Mouse (Mus musculus): Measurements from ENCODE around the gene Rbm20. TPM values are rescaled to one million over a fixed set of nuclear protein-coding genes. Genes with fewer than 3 reads are reported as not detected.

Gene Rbm20
- polyA plus RNA-seq, 1 experiment from 2014 or later = 1.2 TPM

DNA sequence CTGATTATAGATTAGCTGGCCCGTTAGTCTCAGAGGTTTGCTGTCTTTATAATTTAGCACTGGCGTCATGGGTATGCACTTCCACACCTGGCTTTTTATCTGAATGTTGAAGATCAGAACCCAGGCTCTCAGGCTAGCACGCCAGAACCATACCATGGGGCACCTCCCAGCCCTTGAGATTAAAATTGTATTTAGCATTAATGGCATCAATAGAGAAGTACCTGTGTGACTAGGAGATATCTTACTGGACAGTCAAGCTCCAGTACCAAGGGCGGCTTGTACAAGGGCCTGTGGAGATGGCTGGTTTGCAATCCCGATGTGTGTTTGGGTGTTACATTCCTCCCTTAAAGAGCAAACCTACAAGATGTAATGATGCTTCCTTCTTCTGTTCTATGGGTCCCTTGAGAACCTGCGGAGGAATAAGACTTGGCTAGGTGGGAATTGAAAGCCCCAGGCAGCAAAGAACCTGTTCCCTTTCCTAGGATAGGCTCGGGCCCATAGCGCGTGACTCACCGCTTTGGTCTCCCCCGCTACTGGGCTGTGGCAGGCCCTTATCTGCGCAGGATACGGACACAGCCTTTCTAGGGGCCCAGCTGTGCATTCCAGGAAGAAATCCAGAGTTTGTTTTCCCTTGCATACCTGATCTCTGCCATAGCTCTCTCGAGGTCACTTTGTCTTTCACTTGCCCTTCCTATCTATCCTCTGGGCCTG is 111.7 kb downstream of the Rbm20 start:
- Histone ChIP-seq H3K4me1 (ENCODE audit: control insufficient read depth, insufficient read depth, low read length) (no peaks in the 10 kb centered on the region), H3K4me2 (ENCODE audit: low read depth, low read length) (no peak overlapping the region), H3K9me3 (ENCODE audit: control insufficient read depth, low read length) (no peaks in the 10 kb centered on the region), H3K4me3 (ENCODE audit: low read depth, low read length) (no peak overlapping the region), H3K9ac (replicated peaks; ENCODE audit: low read depth, low read length) (no peak overlapping the region), H3K27ac (ENCODE audit: low read depth, low read length) (no peak overlapping the region), H3K27me3 (ENCODE audit: control insufficient read depth, insufficient read depth, low read length) (no peaks in the 10 kb centered on the region), H3K36me3 (ENCODE audit: control insufficient read depth, insufficient read depth, low read length) (no peaks in the 10 kb centered on the region)
- no peak for ATAC-seq (ENCODE audit: low read depth)
- 90% methylated on average over 14 of the region's 14 CpGs for WGBS

- Histone ChIP-seq H3K27me3 (ENCODE audit: control insufficient read depth, insufficient read depth, low read length) (no peaks in the 10 kb centered on the region), H3K9ac (replicated peaks; ENCODE audit: low read depth, low read length) (no peak overlapping the region), H3K36me3 (ENCODE audit: control insufficient read depth, insufficient read depth, low read length) (no peaks in the 10 kb centered on the region), H3K9me3 (ENCODE audit: control insufficient read depth, low read length) (no peaks in the 10 kb centered on the region), H3K4me2 (ENCODE audit: low read depth, low read length) (no peak overlapping the region), H3K4me3 (ENCODE audit: low read depth, low read length) (no peak overlapping the region), H3K4me1 (ENCODE audit: control insufficient read depth, insufficient read depth, low read length) (no peaks in the 10 kb centered on the region), H3K27ac (ENCODE audit: low read depth, low read length) (no peak overlapping the region)
- WGBS = 91% methylated on average over 7 of the region's 7 CpGs
- no peak for ATAC-seq (ENCODE audit: low read depth)
These were observed 112.5 kb downstream of the Rbm20 start for GRCm38 (mm10) chr19:53789571-53789970.

- H3K27ac ChIP-seq (ENCODE audit: low read depth, low read length) = no peak overlapping the region
- no peaks in the 10 kb centered on the region for H3K9me3 ChIP-seq (ENCODE audit: control insufficient read depth, low read length)
- no peaks in the 10 kb centered on the region for H3K4me1 ChIP-seq (ENCODE audit: control insufficient read depth, insufficient read depth, low read length)
- H3K9ac ChIP-seq (replicated peaks; ENCODE audit: low read depth, low read length) = no peak overlapping the region
- no peak overlapping the region for H3K4me2 ChIP-seq (ENCODE audit: low read depth, low read length)
- H3K4me3 ChIP-seq (ENCODE audit: low read depth, low read length) = no peak overlapping the region
- WGBS = 82% methylated on average over 20 of the region's 20 CpGs
- no peak for ATAC-seq (ENCODE audit: low read depth)
- H3K27me3 ChIP-seq (ENCODE audit: control insufficient read depth, insufficient read depth, low read length) = no peaks in the 10 kb centered on the region
- H3K36me3 ChIP-seq (ENCODE audit: control insufficient read depth, insufficient read depth, low read length) = no peaks in the 10 kb centered on the region
These were observed 114.9 kb downstream of the Rbm20 start for GRCm38 (mm10) chr19:53791751-53792720.

GRCm38 (mm10) chr19:53792976-53793897 is 116.1 kb downstream of the Rbm20 start:
- H3K9ac ChIP-seq (replicated peaks; ENCODE audit: low read depth, low read length) = no peak overlapping the region
- no peaks in the 10 kb centered on the region for H3K27me3 ChIP-seq (ENCODE audit: control insufficient read depth, insufficient read depth, low read length)
- no peaks in the 10 kb centered on the region for H3K9me3 ChIP-seq (ENCODE audit: control insufficient read depth, low read length)
- H3K4me1 ChIP-seq (ENCODE audit: control insufficient read depth, insufficient read depth, low read length) = no peaks in the 10 kb centered on the region
- no peak for ATAC-seq (ENCODE audit: low read depth)
- no peak overlapping the region for H3K27ac ChIP-seq (ENCODE audit: low read depth, low read length)
- H3K4me2 ChIP-seq (ENCODE audit: low read depth, low read length) = no peak overlapping the region
- no peaks in the 10 kb centered on the region for H3K36me3 ChIP-seq (ENCODE audit: control insufficient read depth, insufficient read depth, low read length)
- no peak overlapping the region for H3K4me3 ChIP-seq (ENCODE audit: low read depth, low read length)
- 90% methylated on average over 37 of the region's 37 CpGs for WGBS

GRCm38 (mm10) chr19:53793994-53794890 is 117.1 kb downstream of the Rbm20 start:
- Histone ChIP-seq H3K27me3 (ENCODE audit: control insufficient read depth, insufficient read depth, low read length) (no peaks in the 10 kb centered on the region), H3K9ac (replicated peaks; ENCODE audit: low read depth, low read length) (no peak overlapping the region), H3K27ac (ENCODE audit: low read depth, low read length) (no peak overlapping the region), H3K36me3 (ENCODE audit: control insufficient read depth, insufficient read depth, low read length) (no peaks in the 10 kb centered on the region), H3K4me2 (ENCODE audit: low read depth, low read length) (no peak overlapping the region), H3K9me3 (ENCODE audit: control insufficient read depth, low read length) (no peaks in the 10 kb centered on the region), H3K4me3 (ENCODE audit: low read depth, low read length) (no peak overlapping the region), H3K4me1 (ENCODE audit: control insufficient read depth, insufficient read depth, low read length) (no peaks in the 10 kb centered on the region)
- 85% methylated on average over 23 of the region's 23 CpGs for WGBS
- ATAC-seq (ENCODE audit: low read depth) = no peak

DNA sequence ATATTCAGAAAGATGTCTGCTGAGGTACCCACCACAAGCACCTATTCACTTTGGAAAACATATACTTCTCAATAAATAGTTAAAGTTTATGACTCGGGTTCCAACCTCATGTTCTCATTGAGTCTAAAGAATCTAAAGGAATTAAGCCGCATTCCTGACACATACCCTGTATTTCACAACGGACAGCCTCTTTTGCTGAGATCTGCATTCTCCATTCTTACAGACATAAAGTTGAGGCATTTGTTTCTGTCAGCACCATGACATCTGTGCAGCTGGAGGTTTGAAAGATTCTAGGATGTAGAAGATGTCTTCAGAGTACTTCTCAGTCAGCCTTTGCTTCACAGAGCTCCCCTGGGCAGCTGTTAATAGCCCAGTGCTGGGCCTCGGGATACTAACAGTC is 117.9 kb downstream of the Rbm20 start:
- 81% methylated on average over 4 of the region's 4 CpGs for WGBS
- H3K4me2 ChIP-seq (ENCODE audit: low read depth, low read length) = no peak overlapping the region
- ATAC-seq (ENCODE audit: low read depth) = no peak

DNA sequence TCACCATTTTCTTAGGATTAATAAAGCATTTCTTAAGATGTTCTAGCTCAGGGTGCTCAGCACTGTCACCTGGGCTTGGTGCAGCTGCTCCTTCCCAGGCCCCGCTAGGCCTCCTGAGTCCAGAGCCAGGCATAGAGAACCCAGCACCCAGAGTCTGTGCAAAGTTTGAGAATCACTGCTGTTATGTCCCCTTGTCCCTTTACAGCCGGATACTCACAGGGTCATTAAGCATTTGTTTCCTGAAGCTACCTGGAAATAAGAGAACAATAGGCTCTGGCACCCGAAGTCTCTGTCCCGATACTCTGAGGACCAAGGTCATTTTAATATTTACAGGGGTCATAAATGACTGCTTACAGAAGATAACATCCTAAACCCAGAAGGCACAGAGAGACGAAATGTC is 118.9 kb downstream of the Rbm20 start:
- H3K4me1 ChIP-seq (ENCODE audit: control insufficient read depth, insufficient read depth, low read length) = no peaks in the 10 kb centered on the region
- H3K9me3 ChIP-seq (ENCODE audit: control insufficient read depth, low read length) = no peaks in the 10 kb centered on the region
- H3K27me3 ChIP-seq (ENCODE audit: control insufficient read depth, insufficient read depth, low read length) = no peaks in the 10 kb centered on the region
- no peak for ATAC-seq (ENCODE audit: low read depth)
- no peak overlapping the region for H3K4me2 ChIP-seq (ENCODE audit: low read depth, low read length)
- H3K4me3 ChIP-seq (ENCODE audit: low read depth, low read length) = no peak overlapping the region
- 69% methylated on average over 5 of the region's 5 CpGs for WGBS
- no peaks in the 10 kb centered on the region for H3K36me3 ChIP-seq (ENCODE audit: control insufficient read depth, insufficient read depth, low read length)
- H3K9ac ChIP-seq (replicated peaks; ENCODE audit: low read depth, low read length) = no peak overlapping the region
- H3K27ac ChIP-seq (ENCODE audit: low read depth, low read length) = no peak overlapping the region

More for the DNA sequence above, 117.9 kb downstream of the Rbm20 start:
- Histone ChIP-seq H3K27ac (ENCODE audit: low read depth, low read length) (no peak overlapping the region), H3K9ac (replicated peaks; ENCODE audit: low read depth, low read length) (no peak overlapping the region), H3K4me1 (ENCODE audit: control insufficient read depth, insufficient read depth, low read length) (no peaks in the 10 kb centered on the region), H3K9me3 (ENCODE audit: control insufficient read depth, low read length) (no peaks in the 10 kb centered on the region), H3K27me3 (ENCODE audit: control insufficient read depth, insufficient read depth, low read length) (no peaks in the 10 kb centered on the region), H3K36me3 (ENCODE audit: control insufficient read depth, insufficient read depth, low read length) (no peaks in the 10 kb centered on the region), H3K4me3 (ENCODE audit: low read depth, low read length) (no peak overlapping the region)

- Histone ChIP-seq H3K9ac (replicated peaks; ENCODE audit: low read depth, low read length) (no peak overlapping the region), H3K4me1 (ENCODE audit: control insufficient read depth, insufficient read depth, low read length) (no peaks in the 10 kb centered on the region), H3K27me3 (ENCODE audit: control insufficient read depth, insufficient read depth, low read length) (no peaks in the 10 kb centered on the region), H3K36me3 (ENCODE audit: control insufficient read depth, insufficient read depth, low read length) (no peaks in the 10 kb centered on the region), H3K4me3 (ENCODE audit: low read depth, low read length) (no peak overlapping the region), H3K9me3 (ENCODE audit: control insufficient read depth, low read length) (no peaks in the 10 kb centered on the region), H3K27ac (ENCODE audit: low read depth, low read length) (no peak overlapping the region), H3K4me2 (ENCODE audit: low read depth, low read length) (no peak overlapping the region)
- ATAC-seq (ENCODE audit: low read depth) = no peak
- 87% methylated on average over 10 of the region's 10 CpGs for WGBS
These were observed 120.7 kb downstream of the Rbm20 start for GRCm38 (mm10) chr19:53797770-53798169.
